Mouse (Mus musculus) embryonic fibroblast, embryonic 13.5 days (primary cell): Measurements from ENCODE around the gene Slc22a22.

Experiments
- CTCF ChIP-seq: IDR thresholded peaks from 2 replicates; pipeline ENCODE4 v1.5.1; 2011; ENCODE audit warnings: mild to moderate bottlenecking, control low read depth, low read length, moderate library complexity, borderline replicate concordance; ENCODE audit not compliant: insufficient read depth
- POLR2A ChIP-seq: IDR thresholded peaks from 2 replicates; pipeline ENCODE4 v1.6.1; 2011; ENCODE audit warnings: low read depth, mild to moderate bottlenecking, control low read depth, low read length, moderate library complexity

DNA sequence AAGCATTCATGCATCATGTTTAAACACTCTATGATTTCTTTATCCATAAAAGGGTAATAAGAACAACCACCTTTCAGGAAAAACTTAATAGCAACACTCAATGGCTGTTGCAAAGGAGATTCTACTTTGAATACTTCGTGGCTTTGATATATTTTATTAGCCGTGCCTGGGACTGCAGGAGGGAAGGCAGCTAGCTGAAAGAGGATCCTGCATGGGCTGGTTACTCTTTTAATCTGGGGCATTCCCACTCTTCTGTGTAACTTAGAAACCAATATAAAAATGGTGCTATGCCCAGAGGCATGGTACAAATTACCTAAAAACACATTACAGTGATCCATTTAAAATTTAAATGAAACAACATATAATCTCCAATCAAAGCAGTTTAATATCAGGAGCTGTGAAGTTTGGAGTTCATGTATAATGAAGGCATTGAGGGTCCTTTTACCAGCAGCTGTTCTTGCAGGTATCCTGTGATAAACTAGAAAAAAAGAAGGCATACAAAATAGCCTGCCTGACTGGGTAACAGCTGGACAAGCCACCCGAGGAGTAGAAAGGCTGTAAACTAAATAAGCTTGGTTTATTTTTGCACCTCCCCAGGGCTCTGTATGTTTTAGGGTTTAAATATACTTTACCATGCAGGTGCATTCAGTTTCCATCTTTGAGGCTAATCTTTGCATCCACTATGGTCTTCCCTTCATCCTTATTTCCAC lies 78.8 kb downstream of the Slc22a22 start:
- TF ChIP-seq CTCF (no peak), POLR2A (no peak)
